Mouse (Mus musculus) thymus, postnatal 14 days (tissue): ENCODE results near the gene Gm49337.
A peak's percentile ranks its signal among the peaks of the same experiment; 100 is the strongest.

ENCODE experiments used
- DNase-seq: peaks from one replicate; pipeline ENCODE4 v3.0.0; 2021

The Gm49337 gene

DNA sequence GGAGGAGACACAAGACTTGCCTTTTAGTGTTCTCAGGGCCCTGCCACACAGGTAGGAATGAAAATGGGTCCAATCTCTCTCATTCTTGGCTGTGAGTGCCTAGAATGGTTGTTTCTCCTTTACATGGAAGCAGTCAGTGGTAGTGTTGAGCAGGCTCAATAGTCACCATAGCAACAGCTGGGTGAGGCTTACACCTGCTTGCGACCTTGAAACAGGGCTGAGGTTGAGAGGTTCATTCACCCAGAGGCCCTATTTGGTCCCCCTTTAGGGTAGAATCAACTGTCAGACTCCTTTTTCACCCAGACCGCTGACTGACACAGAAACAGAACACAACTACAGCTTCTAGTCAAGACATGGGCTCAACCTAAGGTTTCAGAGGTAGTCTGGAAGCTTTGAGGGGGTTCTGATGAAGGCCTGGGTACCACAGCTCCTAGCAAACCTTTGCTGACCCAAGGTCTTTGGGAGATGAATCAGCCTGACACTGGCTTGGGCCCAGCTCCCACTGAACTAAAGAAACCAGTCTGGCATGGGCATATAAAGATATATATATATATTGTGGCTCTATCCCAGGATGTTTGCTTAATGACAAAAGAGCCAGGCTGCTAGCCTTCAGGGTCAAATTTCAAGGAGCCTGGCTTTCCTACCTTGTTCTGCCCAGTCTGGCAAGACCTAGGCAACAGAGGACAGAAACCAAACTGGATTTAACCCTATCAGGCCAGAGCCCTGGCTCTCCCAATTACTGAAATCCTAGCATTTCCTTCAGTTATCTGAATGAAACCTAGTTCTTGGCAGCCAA is 8.2 kb upstream of the Gm49337 start:
- DNase-seq, result no peak

DNA sequence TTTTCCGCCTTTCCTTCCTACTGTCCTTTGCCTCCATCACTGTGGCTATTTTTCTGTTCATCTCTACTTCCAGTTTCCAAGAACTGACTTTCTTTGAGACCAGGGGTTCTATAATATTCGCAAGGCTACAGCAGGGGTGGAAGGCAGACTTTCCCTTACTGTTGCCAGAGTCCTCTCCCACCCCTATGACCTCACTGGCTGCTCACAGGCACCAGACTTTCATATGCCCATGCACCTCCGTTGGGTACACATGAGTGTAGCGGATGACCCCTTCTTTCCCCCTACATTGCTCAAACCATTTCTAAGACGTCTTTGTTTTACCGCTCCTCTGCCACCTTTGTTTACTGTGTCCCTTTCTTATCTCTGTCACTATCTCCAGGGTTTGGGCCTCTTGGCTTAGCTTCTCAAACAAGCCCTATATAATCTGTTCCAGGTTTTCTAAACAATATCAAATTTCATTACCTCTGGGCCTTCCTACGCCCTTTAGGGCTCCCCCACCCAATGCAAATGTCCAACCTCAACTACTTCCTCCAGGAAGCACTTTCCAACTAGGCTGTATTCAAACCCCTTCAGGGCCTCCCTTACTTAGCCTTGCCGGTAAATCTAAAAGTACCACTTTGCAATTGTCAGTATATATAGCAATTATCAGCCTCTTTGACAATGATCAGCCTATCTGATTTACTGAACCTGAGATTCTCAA is 7.3 kb upstream of the Gm49337 start:
- no peak for DNase-seq

DNA sequence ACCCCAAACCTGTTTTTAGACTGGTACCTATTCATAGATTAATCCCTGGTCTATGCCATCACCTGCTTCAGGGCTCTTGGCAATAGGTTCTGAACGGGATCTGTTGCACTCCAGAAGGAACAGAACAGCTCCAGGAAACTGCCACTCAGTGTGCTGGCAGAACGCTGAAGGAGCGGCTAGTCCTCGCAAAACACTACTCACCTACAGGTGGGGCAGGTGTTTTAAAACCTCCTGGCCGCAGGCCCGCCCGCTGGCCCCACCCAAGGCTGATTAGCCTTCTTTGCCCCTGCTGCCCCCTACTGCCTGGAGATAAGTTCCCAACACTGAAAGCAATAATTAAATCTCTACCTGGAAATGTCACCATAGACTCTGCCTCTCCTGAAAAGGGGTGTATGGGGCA is 5.8 kb upstream of the Gm49337 start, which contains the start of gene Tspan1:
Gene Tspan1 (minus strand): TSS at position 198 of the 400 bp plus-strand sequence.
- DNase-seq, result no peak

DNA sequence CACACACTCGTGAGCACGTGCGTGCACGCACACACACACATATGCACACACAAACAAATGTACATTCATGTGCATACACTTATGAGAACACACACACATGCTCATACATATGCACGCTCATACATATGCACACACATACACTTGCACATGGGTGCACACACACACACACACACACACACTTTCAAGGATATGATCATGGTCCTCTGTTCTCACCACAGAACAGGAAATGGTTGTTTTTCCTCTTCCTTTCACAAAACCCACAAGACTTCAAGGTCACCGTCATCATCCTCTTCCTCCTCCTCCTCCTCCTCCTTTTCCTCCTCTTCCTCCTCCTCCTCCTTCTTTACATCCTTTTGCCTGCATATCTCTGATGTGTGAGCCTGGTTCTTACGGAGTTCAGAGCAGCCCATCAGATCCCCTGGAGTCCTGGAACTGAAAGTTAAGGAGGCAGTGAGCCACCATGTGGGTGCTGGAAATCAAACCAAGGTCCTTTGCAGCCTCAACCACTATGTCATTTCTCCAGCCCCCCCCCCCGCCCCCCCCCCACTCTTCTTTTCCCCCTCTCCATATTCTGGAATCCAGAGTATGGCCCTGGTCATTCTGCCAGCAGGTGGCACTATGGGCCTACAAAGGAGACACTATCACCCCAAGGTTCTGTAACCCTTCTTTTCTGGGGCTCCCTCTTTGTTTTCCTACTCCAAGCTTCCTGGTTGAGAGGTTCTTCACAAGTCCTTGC is 4.4 kb upstream of the Gm49337 start:
- DNase-seq, result peak; percentile 79

DNA sequence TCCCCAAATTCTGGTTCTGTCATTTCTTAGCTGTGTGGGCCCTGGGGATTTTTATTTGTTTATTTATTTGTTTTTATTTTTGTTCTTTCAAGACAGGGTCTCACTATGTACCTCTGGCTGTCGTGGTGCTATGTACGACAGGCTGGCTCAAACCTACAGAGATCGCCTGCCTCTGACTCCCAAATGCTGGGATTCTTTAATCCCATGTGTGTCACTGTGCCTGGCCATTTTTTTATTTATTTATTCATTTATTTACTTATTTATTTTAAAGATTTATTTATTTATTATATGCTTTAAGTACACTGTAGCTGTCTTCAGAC is 3.9 kb upstream of the Gm49337 start:
- no peak for DNase-seq

DNA sequence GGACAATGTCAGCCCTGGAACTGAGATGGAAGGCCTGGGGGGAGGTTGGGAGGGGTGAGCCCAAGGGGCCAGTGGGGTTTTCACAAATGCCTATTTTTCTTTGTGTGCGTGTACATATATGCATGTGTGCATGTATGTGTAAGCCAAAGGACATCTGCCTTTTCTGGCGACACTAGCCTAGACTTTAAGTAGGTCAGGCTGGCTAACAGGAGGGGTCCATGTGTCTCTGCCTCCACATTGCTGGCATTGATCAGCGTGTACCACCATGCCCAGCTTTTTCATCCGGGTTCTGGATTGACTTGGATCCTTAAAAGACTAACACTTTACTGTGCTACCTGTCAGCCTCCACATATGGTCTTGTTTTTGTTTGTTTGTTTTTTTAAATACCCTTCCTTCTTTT is 568 bp downstream of the Gm49337 start:
- DNase-seq, result no peak

DNA sequence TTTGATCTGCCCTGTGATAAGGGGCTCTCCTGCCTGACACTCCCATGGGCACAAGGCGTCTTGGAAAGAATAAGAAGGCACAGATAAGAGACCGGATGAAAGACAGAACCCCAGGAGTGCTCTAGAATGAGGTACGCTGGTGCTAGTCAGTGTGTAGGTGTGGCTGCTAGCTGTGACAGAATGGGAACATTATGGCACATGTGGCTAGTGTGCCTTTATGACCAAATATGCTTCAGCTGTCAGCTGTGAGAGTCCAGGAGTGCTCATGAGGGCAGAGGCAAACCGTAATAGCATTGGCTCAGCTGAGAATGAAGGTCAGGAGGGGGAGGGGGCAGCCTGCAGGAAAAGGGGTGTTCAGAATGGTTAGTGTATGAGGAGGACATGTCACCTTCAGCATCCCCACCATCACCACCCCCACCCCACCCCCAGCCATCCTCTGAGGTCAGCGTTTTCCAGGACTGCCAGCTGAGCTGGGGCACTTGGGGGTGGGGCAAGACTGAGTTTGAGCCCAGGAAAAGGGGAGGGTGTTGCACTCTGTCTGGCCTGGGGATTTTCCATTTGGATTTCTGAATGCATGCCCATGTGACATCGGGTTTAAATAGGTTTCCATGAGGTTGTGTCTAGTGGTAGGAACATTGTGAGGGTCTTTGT is 1.4 kb downstream of the Gm49337 start:
- DNase-seq, result no peak

DNA sequence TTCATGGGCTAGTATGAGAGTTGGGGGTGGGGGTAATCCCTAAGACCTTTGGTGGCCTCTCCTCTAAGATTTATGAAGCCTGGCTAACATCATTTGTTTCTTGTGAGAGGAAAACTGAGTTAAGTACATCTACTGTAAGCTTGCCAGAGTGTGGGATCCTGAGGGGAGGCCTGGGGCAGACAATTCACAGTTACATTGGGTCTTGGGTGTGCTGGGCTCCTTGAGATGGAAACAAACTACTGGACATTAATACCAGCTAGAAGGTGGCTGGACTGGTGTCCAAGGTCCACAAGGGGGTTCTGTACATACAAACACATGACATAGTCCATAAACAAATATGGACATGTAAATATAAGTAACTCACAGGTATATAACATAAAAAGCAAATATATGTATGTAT is 2.0 kb downstream of the Gm49337 start:
- no peak for DNase-seq

DNA sequence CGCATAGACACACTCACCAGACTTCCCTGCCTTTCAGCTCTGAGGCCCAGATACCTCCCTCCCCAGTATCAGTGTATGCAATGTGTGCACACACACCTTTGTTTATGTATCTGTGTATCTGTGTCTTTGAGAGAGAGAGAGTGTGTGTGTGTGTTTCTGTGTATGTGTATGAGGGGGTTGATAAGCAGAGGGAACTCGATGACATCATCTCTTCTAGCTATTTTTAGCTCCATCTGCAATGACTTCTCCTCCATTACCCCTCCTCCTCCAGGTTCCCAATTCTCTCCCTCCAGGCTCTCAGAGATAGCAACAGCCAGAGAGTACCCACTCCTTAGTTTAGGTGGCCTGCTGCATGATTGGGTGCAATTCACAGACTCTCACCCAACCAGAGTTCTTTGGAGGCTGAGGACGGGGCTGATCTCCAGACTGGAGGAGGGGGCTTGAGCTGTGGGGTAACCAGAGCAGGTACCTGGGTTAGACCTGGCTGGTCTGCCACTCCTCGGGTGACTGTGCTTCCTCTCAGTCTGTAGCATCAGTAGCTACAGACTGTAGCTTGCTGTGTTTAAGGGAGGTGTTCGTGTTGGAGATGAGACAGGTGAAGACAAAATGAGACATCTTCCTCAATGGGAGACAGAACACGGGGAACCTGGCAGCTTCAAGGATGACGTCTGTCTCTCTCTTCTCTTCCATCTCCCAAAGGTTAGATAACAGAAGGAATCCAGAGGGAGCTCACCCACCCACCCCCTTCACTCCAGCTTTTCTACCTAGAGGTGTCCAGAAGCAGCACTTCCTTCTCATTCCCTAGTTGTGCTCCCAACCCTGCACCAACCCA is 2.7 kb downstream of the Gm49337 start:
- no peak for DNase-seq

DNA sequence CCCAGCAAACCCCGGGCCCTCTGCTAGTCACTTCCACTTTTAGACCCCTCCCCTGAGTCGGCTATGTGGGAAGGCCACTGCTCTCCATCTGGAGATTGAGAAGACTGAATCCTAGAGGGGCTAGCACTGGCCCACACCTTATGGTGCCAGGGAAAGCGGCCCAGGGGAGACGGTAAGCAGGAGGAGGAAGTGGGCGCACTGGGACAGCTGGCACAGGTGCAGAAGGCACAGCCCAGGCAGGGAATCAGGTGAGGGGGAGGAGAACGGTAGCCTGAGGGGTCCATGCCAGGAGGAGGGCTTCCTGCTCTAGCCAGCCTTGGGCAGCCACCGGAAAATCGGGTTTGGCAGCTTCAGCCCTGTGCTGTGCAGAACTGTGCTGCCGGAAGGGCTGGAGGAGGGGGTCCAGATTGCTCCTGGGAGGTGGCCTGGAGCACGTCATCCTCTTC is 3.4 kb downstream of the Gm49337 start:
- peak; percentile 71 for DNase-seq

DNA sequence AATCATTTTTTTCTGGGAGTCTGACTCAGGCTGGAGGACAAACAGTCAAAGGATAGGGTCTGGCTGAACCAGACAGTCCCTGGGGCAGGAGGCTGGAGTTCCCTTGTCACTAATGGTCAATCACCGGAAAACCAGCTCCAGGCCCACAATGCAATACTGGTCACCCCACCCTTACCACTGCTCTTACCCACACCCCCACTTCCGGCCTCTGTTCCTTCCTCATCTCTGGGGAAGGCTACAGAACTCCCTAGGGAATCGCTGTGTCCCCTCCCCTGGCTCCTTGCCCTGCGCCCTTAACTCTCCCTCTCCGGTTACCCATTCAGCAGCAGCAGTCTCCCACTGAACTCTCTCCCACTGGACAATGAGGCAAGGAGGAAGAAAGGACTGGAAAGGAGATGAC is 4.0 kb downstream of the Gm49337 start:
- peak; percentile 19 for DNase-seq

DNA sequence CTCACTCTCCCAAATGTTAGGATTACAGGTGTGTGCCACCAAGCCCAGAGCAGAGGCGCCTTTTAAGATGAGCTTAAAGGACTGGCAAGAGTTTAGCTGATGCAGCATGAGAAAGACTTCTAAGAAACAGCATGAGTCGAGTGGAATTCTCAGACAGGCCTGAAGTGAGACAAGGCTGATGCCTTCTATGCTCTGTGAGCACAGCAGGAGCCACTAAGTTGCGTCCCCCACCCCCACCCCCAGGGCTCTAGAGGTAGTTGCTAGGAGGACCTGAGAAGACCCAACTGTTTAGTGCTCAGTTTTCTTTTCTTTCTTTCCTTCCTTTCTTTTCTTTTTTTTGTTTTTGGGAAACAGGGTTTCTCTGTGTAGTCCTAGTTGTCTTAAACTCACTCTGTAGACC is 8.9 kb downstream of the Gm49337 start:
- no peak for DNase-seq

DNA sequence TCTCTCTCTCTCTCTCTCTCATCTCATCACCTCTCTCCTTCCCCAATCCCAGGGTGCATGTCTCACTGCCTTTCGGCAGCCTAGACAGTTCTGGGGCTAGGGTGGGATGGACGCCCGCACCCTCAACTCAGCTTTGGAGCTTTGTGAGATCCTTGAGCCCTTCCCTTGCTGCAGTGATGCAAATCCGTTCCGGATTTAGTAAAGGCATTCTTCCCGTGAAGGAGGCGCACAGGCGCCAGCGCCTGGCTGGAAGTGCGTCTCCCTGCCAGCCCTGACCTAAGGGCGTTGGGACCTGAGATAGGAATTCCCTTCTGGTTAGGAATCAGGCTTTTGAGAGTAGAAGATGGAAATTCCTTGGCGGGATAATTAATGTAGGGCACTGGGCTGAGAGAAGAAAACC is 9.6 kb downstream of the Gm49337 start:
- DNase-seq, result no peak

DNA sequence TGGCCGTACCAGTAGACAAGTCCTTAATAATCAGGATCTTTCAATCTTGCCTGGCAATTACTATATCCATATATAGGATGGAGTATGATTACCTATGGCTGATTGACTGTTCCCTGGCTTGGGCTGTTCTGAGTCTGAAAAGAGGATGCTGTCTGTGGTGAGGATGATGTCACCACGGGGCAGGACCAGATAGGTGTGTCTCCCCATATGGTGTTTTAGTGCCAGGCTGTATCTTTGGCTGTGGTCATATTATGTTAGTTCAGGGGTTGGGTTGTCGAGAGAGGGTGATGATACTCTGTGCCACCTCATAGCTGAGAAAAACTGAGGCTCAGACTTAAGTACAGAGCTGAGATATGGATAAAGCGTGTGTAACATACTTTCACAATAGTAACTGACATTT is 11.9 kb downstream of the Gm49337 start:
- DNase-seq, result no peak

DNA sequence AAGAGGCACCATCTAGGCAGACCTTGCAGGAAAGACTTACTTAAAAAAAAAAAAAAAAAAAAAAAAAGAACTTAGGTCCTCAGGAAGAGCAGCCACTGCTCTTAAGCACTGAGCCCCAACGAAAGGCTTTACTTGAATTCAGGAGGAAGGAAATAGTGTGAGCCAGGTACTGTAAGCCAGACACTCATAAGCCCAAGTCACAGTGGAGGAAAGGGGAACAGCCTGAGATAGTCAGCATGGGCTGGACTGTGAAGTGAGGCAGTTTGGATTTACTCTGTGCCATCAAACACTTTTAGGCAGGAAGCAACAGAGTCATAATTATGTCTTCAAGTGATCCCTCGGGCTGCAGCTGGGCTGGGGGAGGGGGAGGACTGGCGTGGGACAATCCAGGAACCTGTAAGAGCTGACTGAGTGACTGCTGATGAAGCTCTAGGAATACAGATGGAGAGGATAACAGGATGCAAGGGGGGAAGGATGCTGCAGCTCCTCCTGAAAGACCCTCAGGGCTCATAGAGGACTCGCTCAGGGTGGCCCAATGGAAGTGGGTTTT is 19.2 kb downstream of the Gm49337 start:
- DNase-seq, result no peak

DNA sequence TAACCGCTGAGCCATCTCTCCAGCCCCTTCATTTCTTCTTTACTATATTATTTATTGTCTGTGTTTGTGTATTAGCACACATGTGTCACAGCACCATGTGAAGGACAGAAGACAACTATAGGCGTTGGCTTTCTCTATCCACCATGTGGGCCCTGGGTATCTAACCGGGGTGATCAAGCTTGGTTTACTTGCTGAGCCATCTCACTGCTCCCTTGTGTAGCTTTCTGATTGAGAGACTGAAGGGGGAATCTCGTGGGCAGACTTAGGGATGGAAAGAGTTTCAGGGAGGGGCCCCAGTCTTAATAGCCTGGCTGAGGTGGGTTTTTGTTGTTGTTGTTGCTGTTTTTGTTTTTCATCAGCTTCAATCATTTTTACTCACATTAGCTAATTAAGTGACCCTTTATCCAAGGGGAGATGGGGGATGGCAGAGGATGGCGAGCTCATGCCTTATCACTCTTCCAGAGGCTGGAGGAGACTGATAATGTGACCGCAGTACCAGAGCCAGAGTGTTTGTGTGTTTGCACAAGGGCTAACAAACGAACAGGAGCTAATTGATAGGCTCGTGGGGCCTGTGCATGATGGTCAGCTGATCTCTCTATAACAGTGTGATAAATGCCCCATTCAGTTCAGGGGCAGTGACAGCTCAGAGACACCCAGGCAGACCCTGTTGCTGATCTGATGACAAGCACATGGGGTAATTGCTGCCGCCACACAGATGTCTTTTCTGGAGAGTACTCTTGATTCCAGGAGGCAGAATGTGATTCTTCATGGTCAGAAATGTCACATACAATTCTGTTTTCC is 20.6 kb downstream of the Gm49337 start:
- DNase-seq, result no peak

DNA sequence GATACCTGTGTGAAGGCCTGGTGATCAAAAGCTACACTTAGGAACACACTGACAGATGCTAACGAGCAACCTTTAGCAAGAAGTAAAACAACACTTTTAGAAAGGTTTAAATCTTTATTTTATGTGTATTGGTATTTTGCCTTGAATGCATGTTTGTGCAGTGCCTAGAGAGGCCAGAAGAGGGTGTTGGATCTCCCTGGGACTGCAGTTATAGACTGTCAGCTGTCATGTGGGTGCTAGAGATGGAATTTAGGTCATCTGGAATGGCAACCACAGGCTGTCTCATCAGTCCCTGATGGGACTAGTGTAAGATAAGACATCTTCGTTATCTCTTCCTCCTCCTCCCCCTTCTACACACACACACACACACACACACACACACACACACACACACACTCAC is 25.2 kb downstream of the Gm49337 start:
- peak; percentile 40 for DNase-seq

DNA sequence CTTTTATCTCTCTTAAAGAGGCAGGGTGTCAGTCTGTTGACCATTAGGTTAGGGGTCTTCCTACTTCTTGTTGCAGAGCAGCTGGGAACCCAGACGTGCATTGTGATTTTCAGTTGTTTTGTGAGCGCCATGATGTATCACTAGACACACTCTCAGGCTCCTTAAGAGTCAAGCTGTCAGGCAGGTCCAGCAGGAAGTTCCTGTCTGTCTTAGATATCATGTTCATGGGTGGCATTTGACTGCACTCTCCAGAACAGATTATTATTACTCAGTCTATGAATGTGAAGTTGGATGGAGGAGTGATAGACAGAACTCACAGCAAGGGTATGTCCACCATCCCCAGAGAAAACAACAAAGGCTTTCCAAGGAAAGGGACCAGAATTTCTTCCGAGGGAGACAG is 31.2 kb downstream of the Gm49337 start:
- no peak for DNase-seq

DNA sequence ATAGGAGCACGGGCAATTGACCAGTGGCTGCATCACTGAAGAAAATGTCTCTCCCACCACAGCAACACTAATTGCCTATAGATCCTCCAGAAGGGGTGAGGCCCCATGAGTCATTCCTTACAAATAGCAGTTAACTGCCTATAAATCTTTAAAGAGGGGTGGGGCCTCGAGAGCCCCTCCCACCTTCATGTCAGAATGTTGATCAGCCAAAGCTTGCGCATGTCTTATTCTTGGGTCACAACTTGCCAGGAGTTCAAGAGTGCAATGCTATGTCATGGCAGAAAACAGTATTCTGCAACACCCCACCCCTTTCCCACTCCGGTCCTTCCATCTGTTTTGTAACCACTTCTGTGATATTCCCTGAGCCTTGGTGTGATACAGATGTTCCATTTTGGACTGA is 33.3 kb downstream of the Gm49337 start:
- DNase-seq, result no peak

DNA sequence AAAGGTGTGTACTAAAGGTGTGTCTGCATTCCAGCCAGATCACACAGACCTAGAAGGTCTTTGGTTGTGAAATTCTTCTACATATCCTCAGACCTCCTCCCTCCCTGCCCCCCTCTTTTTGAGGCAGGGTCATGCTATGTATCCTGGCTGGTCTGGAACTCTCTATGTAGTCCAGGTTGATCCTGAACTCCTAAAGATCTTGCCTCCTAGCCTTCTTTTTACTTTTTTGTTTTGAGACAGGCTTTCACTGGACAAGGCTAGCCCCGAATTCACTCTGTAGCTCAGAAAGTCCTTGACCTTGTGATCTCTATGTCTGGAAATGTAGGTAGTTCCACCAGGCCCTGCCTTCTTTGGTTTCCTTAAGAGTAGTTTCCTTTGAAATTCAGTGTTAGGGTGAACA is 35.7 kb downstream of the Gm49337 start:
- DNase-seq, result no peak

DNA sequence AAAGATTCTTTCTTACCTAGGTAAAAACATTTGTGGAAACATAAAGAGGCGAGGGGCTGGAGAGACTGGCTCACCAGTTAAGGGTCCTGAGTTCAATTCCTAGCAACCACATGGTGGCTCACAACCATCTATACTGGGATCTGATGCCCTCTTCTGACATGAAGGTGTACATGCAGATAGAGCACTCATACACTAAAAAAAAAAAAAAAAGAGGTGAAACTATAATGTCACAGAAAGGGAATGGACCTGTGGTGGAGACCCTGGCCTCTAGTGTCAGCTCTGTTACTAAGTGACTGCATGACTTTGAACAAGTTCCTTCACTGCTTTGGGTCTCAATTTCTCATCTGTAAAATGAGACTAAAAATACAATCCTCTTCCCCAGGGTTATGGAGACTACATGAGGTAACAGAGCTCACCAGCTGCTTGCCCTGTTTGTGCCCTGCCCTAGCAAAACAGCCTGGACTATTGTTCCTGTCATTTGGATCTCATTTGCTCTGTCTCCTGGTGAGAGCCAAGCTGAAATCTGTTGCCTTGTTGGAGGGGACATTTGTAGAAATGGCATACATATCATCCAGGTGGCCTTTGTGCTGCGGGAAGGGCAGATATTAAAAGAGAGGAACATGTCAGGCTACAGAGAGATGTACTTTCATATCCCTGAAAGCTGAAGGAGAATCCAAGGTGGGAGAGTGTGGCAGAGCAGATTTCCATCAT is 42.9 kb downstream of the Gm49337 start:
- DNase-seq, result no peak
